Mouse (Mus musculus): ENCODE measurements at regions not wholly inside any gene's neighbourhood (a gene's known extent, or its start where the extent isn't known, plus 50 kb on each side); places are given as distances from the start of the nearest gene placed in this dataset.

- no peak for DNase-seq (ENCODE audit: low spot score)
- 84% methylated on average over 2 of the region's 2 CpGs for WGBS
- no peaks in the 10 kb centered on the region for H3K9me3 ChIP-seq
- H3K4me3 ChIP-seq, result no peak overlapping the region
- H3K27ac ChIP-seq, result no peak overlapping the region
- no peaks in the 10 kb centered on the region for H3K27me3 ChIP-seq (ENCODE audit: insufficient read depth, poor library complexity, severe bottlenecking)
- no peaks in the 10 kb centered on the region for H3K36me3 ChIP-seq
- H3K4me1 ChIP-seq, result no peaks in the 10 kb centered on the region
These were observed 94.3 kb downstream of the Klf5 start for GRCm38 (mm10) chr14:99392813-99393212.

GRCm38 (mm10) chr14:99393611-99394010, 95.1 kb downstream of the Klf5 start:
- no peaks in the 10 kb centered on the region for H3K4me1 ChIP-seq
- H3K27me3 ChIP-seq (ENCODE audit: insufficient read depth, poor library complexity, severe bottlenecking), result no peaks in the 10 kb centered on the region
- no peak for DNase-seq (ENCODE audit: low spot score)
- no peaks in the 10 kb centered on the region for H3K36me3 ChIP-seq
- WGBS, result 80% methylated on average over 8 of the region's 8 CpGs
- no peaks in the 10 kb centered on the region for H3K9me3 ChIP-seq
- H3K27ac ChIP-seq, result no peak overlapping the region
- no peak overlapping the region for H3K4me3 ChIP-seq

- no peak for DNase-seq (ENCODE audit: low spot score)
- no peak overlapping the region for H3K27ac ChIP-seq
- no peak overlapping the region for H3K4me3 ChIP-seq
- no peaks in the 10 kb centered on the region for H3K36me3 ChIP-seq
- H3K9me3 ChIP-seq, result no peaks in the 10 kb centered on the region
- WGBS, result 71% methylated on average over 6 of the region's 6 CpGs
- H3K27me3 ChIP-seq (ENCODE audit: insufficient read depth, poor library complexity, severe bottlenecking), result no peaks in the 10 kb centered on the region
- H3K4me1 ChIP-seq, result no peaks in the 10 kb centered on the region
These were observed 104.8 kb downstream of the Klf5 start for GRCm38 (mm10) chr14:99403155-99403726.

- no peaks in the 10 kb centered on the region for H3K9me3 ChIP-seq
- no peak overlapping the region for H3K27ac ChIP-seq
- H3K36me3 ChIP-seq, result no peaks in the 10 kb centered on the region
- WGBS, result 78% methylated on average over 5 of the region's 5 CpGs
- H3K4me1 ChIP-seq, result no peaks in the 10 kb centered on the region
- H3K4me3 ChIP-seq, result no peak overlapping the region
- no peaks in the 10 kb centered on the region for H3K27me3 ChIP-seq (ENCODE audit: insufficient read depth, poor library complexity, severe bottlenecking)
- DNase-seq (ENCODE audit: low spot score), result no peak
These were observed 106.7 kb downstream of the Klf5 start for GRCm38 (mm10) chr14:99405228-99405627.

- WGBS, result 7% methylated on average over 5 of the region's 5 CpGs
- no peaks in the 10 kb centered on the region for H3K9me3 ChIP-seq
- DNase-seq (ENCODE audit: low spot score), result no peak
- H3K4me1 ChIP-seq, result peaks cover 8% of the 10 kb centered on the region; the same call in 1 of the 2 replicates
- no peak overlapping the region for H3K27ac ChIP-seq
- H3K4me3 ChIP-seq, result no peak overlapping the region
- no peaks in the 10 kb centered on the region for H3K27me3 ChIP-seq (ENCODE audit: insufficient read depth, poor library complexity, severe bottlenecking)
- no peaks in the 10 kb centered on the region for H3K36me3 ChIP-seq
These were observed 113.3 kb downstream of the Klf5 start for GRCm38 (mm10) chr14:99411835-99412234.

- Histone ChIP-seq H3K27ac (no peak overlapping the region), H3K9me3 (no peaks in the 10 kb centered on the region), H3K36me3 (no peaks in the 10 kb centered on the region), H3K4me3 (no peak overlapping the region), H3K27me3 (ENCODE audit: insufficient read depth, poor library complexity, severe bottlenecking) (no peaks in the 10 kb centered on the region), H3K4me1 (peaks cover 8% of the 10 kb centered on the region; the same call in 1 of the 2 replicates)
- no peak for DNase-seq (ENCODE audit: low spot score)
- 40% methylated on average over 3 of the region's 3 CpGs for WGBS
These were observed 117.7 kb downstream of the Klf5 start for GRCm38 (mm10) chr14:99416169-99416568.

GRCm38 (mm10) chr14:99418970-99419369, 120.5 kb downstream of the Klf5 start:
- no peaks in the 10 kb centered on the region for H3K9me3 ChIP-seq
- no peaks in the 10 kb centered on the region for H3K27me3 ChIP-seq (ENCODE audit: insufficient read depth, poor library complexity, severe bottlenecking)
- no peak overlapping the region for H3K4me3 ChIP-seq
- no peak for DNase-seq (ENCODE audit: low spot score)
- H3K4me1 ChIP-seq, result no peaks in the 10 kb centered on the region
- H3K27ac ChIP-seq, result no peak overlapping the region
- WGBS, result 91% methylated on average over 5 of the region's 5 CpGs
- H3K36me3 ChIP-seq, result no peaks in the 10 kb centered on the region

- no peak for DNase-seq (ENCODE audit: low spot score)
- no peak overlapping the region for H3K4me3 ChIP-seq
- WGBS, result 74% methylated on average over 7 of the region's 7 CpGs
- no peaks in the 10 kb centered on the region for H3K36me3 ChIP-seq
- no peaks in the 10 kb centered on the region for H3K9me3 ChIP-seq
- H3K27me3 ChIP-seq (ENCODE audit: insufficient read depth, poor library complexity, severe bottlenecking), result no peaks in the 10 kb centered on the region
- no peaks in the 10 kb centered on the region for H3K4me1 ChIP-seq
- H3K27ac ChIP-seq, result no peak overlapping the region
These were observed 124.8 kb downstream of the Klf5 start for GRCm38 (mm10) chr14:99423334-99423733.

GRCm38 (mm10) chr14:99427049-99427448, 128.6 kb downstream of the Klf5 start:
- H3K4me3 ChIP-seq, result no peak overlapping the region
- H3K4me1 ChIP-seq, result no peaks in the 10 kb centered on the region
- H3K36me3 ChIP-seq, result no peaks in the 10 kb centered on the region
- no peak for DNase-seq (ENCODE audit: low spot score)
- WGBS, result 75% methylated on average over 3 of the region's 3 CpGs
- no peak overlapping the region for H3K27ac ChIP-seq
- H3K27me3 ChIP-seq (ENCODE audit: insufficient read depth, poor library complexity, severe bottlenecking), result no peaks in the 10 kb centered on the region
- H3K9me3 ChIP-seq, result no peaks in the 10 kb centered on the region

GRCm38 (mm10) chr14:99430323-99430722, 131.8 kb downstream of the Klf5 start:
- Histone ChIP-seq H3K27ac (no peak overlapping the region), H3K36me3 (no peaks in the 10 kb centered on the region), H3K27me3 (ENCODE audit: insufficient read depth, poor library complexity, severe bottlenecking) (no peaks in the 10 kb centered on the region), H3K4me1 (no peaks in the 10 kb centered on the region), H3K9me3 (no peaks in the 10 kb centered on the region), H3K4me3 (no peak overlapping the region)
- 89% methylated on average over 4 of the region's 4 CpGs for WGBS
- no peak for DNase-seq (ENCODE audit: low spot score)

- H3K36me3 ChIP-seq, result no peaks in the 10 kb centered on the region
- 81% methylated on average over 7 of the region's 7 CpGs for WGBS
These were observed 133.2 kb downstream of the Klf5 start for GRCm38 (mm10) chr14:99431697-99432096.

GRCm38 (mm10) chr14:99434645-99435044, 136.2 kb downstream of the Klf5 start:
- no peak for DNase-seq (ENCODE audit: low spot score)
- no peaks in the 10 kb centered on the region for H3K4me1 ChIP-seq
- no peaks in the 10 kb centered on the region for H3K9me3 ChIP-seq
- no peak overlapping the region for H3K4me3 ChIP-seq
- WGBS, result 86% methylated on average over 1 of the region's 1 CpGs
- H3K27ac ChIP-seq, result no peak overlapping the region
- H3K36me3 ChIP-seq, result no peaks in the 10 kb centered on the region
- no peaks in the 10 kb centered on the region for H3K27me3 ChIP-seq (ENCODE audit: insufficient read depth, poor library complexity, severe bottlenecking)

More at GRCm38 (mm10) chr14:99431697-99432096, 133.2 kb downstream of the Klf5 start:
- Histone ChIP-seq H3K4me3 (no peak overlapping the region), H3K4me1 (no peaks in the 10 kb centered on the region), H3K27ac (no peak overlapping the region), H3K27me3 (ENCODE audit: insufficient read depth, poor library complexity, severe bottlenecking) (no peaks in the 10 kb centered on the region), H3K9me3 (no peaks in the 10 kb centered on the region)
- DNase-seq (ENCODE audit: low spot score), result no peak

- no peaks in the 10 kb centered on the region; the same call in 1 of the 2 replicates for H3K4me1 ChIP-seq
- H3K9me3 ChIP-seq, result no peaks in the 10 kb centered on the region
- no peak overlapping the region for H3K4me3 ChIP-seq
- H3K36me3 ChIP-seq, result no peaks in the 10 kb centered on the region
- DNase-seq (ENCODE audit: low spot score), result no peak
- H3K27ac ChIP-seq, result no peak overlapping the region
- no peaks in the 10 kb centered on the region for H3K27me3 ChIP-seq (ENCODE audit: insufficient read depth, poor library complexity, severe bottlenecking)
- 81% methylated on average over 3 of the region's 3 CpGs for WGBS
These were observed 137.0 kb downstream of the Klf5 start for GRCm38 (mm10) chr14:99435512-99435911.

- no peaks in the 10 kb centered on the region for H3K36me3 ChIP-seq
- no peak overlapping the region for H3K4me3 ChIP-seq
- H3K4me1 ChIP-seq, result no peaks in the 10 kb centered on the region; the same call in 1 of the 2 replicates
- 76% methylated on average over 1 of the region's 1 CpGs for WGBS
- no peak for DNase-seq (ENCODE audit: low spot score)
- no peaks in the 10 kb centered on the region for H3K9me3 ChIP-seq
- no peaks in the 10 kb centered on the region for H3K27me3 ChIP-seq (ENCODE audit: insufficient read depth, poor library complexity, severe bottlenecking)
- no peak overlapping the region for H3K27ac ChIP-seq
These were observed 137.6 kb downstream of the Klf5 start for GRCm38 (mm10) chr14:99436051-99436450.

All from heart, embryonic 10.5 days (tissue).